Mouse (Mus musculus) heart, embryonic 14.5 days (tissue): ENCODE measurements at regions not wholly inside any gene's neighbourhood (a gene's known extent, or its start where the extent isn't known, plus 50 kb on each side); places are given as distances from the start of the nearest gene placed in this dataset.

Experiments
- ATAC-seq: fragments of 200-750 bp; cut with Nextera tagmentation; 2 replicates; pipeline ENCODE4 v1.8.0; 2017; ENCODE audit warnings: low read depth, moderate TSS enrichment; ENCODE audit not compliant: insufficient number of reproducible peaks, insufficient read depth, low FRiP score
- H3K27ac ChIP-seq, 2 experiments: fragments of 200-500 bp in 1 of 2; fragments of 300-500 bp in 1 of 2; sonication (generic) in 1 of 2; replicated peaks in 1 of 2; 2 replicates each; pipeline ENCODE4 v1.5.1; 2012 to 2014; ENCODE audit warnings: low read depth in 2 of 2, low read length in 2 of 2, control low read depth in 1 of 2, mild to moderate bottlenecking in 1 of 2, mixed read lengths in 1 of 2; ENCODE audit not compliant: control insufficient read depth in 1 of 2, insufficient read depth in 1 of 2
- H3K27me3 ChIP-seq: fragments of 300-500 bp; sonication (generic); 2 replicates; pipeline ENCODE4 v1.6.1; 2014; ENCODE audit warnings: mild to moderate bottlenecking, low read length, control low read depth; ENCODE audit not compliant: control insufficient read depth, insufficient read depth
- H3K36me3 ChIP-seq: fragments of 300-500 bp; sonication (generic); 2 replicates; pipeline ENCODE4 v1.6.1; 2014; ENCODE audit warnings: mild to moderate bottlenecking, control low read depth, low read length, mixed read lengths; ENCODE audit not compliant: control insufficient read depth, insufficient read depth
- H3K4me1 ChIP-seq, 2 experiments: fragments of 200-500 bp in 1 of 2; fragments of 300-500 bp in 1 of 2; sonication (generic) in 1 of 2; 2 replicates each; pipeline ENCODE4 v1.6.1; 2012 to 2014; ENCODE audit warnings: low read length in 2 of 2, control low read depth in 1 of 2, mixed read lengths in 1 of 2; ENCODE audit not compliant: control insufficient read depth in 2 of 2, insufficient read depth in 2 of 2
- H3K4me2 ChIP-seq: fragments of 300-500 bp; sonication (generic); 2 replicates; pipeline ENCODE4 v1.6.1; 2014; ENCODE audit warnings: mild to moderate bottlenecking, low read length
- H3K4me3 ChIP-seq, 2 experiments: fragments of 200-500 bp in 1 of 2; fragments of 300-500 bp in 1 of 2; sonication (generic) in 1 of 2; 2 replicates each; pipeline ENCODE4 v1.5.1; 2012 to 2014; ENCODE audit warnings: low read length in 2 of 2, mild to moderate bottlenecking in 2 of 2, control low read depth in 1 of 2, low read depth in 1 of 2, moderate library complexity in 1 of 2; ENCODE audit not compliant: control insufficient read depth in 1 of 2, insufficient read depth in 1 of 2
- H3K9ac ChIP-seq: fragments of 300-500 bp; sonication (generic); 2 replicates; pipeline ENCODE4 v1.6.1; 2014; ENCODE audit warnings: mild to moderate bottlenecking, low read length
- H3K9me3 ChIP-seq: fragments of 300-500 bp; sonication (generic); 2 replicates; pipeline ENCODE4 v1.6.1; 2016; ENCODE audit warnings: low read length, control low read depth; ENCODE audit not compliant: control insufficient read depth
- WGBS: fragments of 180-500 bp; shearing (Covaris S2); extraction: QIAGEN DNeasy Blood & Tissue Kit; methylation state at CpG from one replicate; pipeline ENCODE4 v1.1.7; 2014; 5-methylcytosine and 5-hydroxymethylcytosine counted together

- H3K9me3 ChIP-seq: no peaks in the 10 kb centered on the region
Measured at GRCm38 (mm10) chr11:82566092-82566491, 177.4 kb downstream of the Tmem132e start.

GRCm38 (mm10) chr11:82564181-82564580, 175.5 kb downstream of the Tmem132e start:
- 76% methylated on average over 10 of the region's 10 CpGs for WGBS
- H3K4me1 ChIP-seq: no peaks in the 10 kb centered on the region
- H3K36me3 ChIP-seq: no peaks in the 10 kb centered on the region
- ATAC-seq: no peak
- no peaks in the 10 kb centered on the region for H3K9me3 ChIP-seq
- H3K4me3 ChIP-seq: no peak overlapping the region
- no peak overlapping the region for H3K9ac ChIP-seq
- H3K27ac ChIP-seq: no peak overlapping the region
- no peak overlapping the region for H3K4me2 ChIP-seq
- H3K27me3 ChIP-seq: no peaks in the 10 kb centered on the region

More at GRCm38 (mm10) chr11:82566092-82566491, 177.4 kb downstream of the Tmem132e start:
- no peaks in the 10 kb centered on the region for H3K36me3 ChIP-seq
- no peaks in the 10 kb centered on the region for H3K4me1 ChIP-seq
- H3K27ac ChIP-seq: no peak overlapping the region
- ATAC-seq: no peak
- H3K27me3 ChIP-seq: no peaks in the 10 kb centered on the region
- WGBS: 56% methylated on average over 4 of the region's 4 CpGs
- no peak overlapping the region for H3K4me2 ChIP-seq
- no peak overlapping the region for H3K9ac ChIP-seq
- H3K4me3 ChIP-seq: no peak overlapping the region

- no peak for ATAC-seq
- 95% methylated on average over 3 of the region's 3 CpGs for WGBS
Measured at GRCm38 (mm10) chr11:82542028-82542427, 153.3 kb downstream of the Tmem132e start.

GRCm38 (mm10) chr11:82541376-82541775, 152.7 kb downstream of the Tmem132e start:
- H3K9ac ChIP-seq: no peak overlapping the region
- no peaks in the 10 kb centered on the region for H3K36me3 ChIP-seq
- no peaks in the 10 kb centered on the region for H3K9me3 ChIP-seq
- no peak overlapping the region for H3K4me3 ChIP-seq
- 80% methylated on average over 7 of the region's 7 CpGs for WGBS
- H3K4me2 ChIP-seq: no peak overlapping the region
- H3K4me1 ChIP-seq: no peaks in the 10 kb centered on the region
- ATAC-seq: no peak
- no peaks in the 10 kb centered on the region for H3K27me3 ChIP-seq
- H3K27ac ChIP-seq: no peak overlapping the region

More at GRCm38 (mm10) chr11:82542028-82542427, 153.3 kb downstream of the Tmem132e start:
- Histone ChIP-seq H3K36me3 (no peaks in the 10 kb centered on the region), H3K9me3 (no peaks in the 10 kb centered on the region), H3K4me3 (no peak overlapping the region), H3K27me3 (no peaks in the 10 kb centered on the region), H3K4me2 (no peak overlapping the region), H3K9ac (no peak overlapping the region), H3K27ac (no peak overlapping the region), H3K4me1 (no peaks in the 10 kb centered on the region)

- Histone ChIP-seq H3K4me1 (no peaks in the 10 kb centered on the region), H3K27ac (no peak overlapping the region), H3K36me3 (no peaks in the 10 kb centered on the region), H3K4me3 (no peak overlapping the region), H3K27me3 (no peaks in the 10 kb centered on the region), H3K4me2 (no peak overlapping the region), H3K9me3 (no peaks in the 10 kb centered on the region), H3K9ac (no peak overlapping the region)
- ATAC-seq: no peak
- 77% methylated on average over 3 of the region's 3 CpGs for WGBS
Measured at GRCm38 (mm10) chr11:82537931-82538330, 149.2 kb downstream of the Tmem132e start.

- no peaks in the 10 kb centered on the region for H3K36me3 ChIP-seq
- peaks cover 0 to 10% of the 10 kb centered on the region in 2 experiments; a peak in 3 of 4 replicates for H3K4me1 ChIP-seq
- H3K4me3 ChIP-seq: no peak overlapping the region
- H3K27ac ChIP-seq: no peak overlapping the region
- H3K4me2 ChIP-seq: peak overlapping the region; percentile 36; the same call in 1 of the 2 replicates
- WGBS: 41% methylated on average over 4 of the region's 4 CpGs
- no peak overlapping the region for H3K9ac ChIP-seq
- ATAC-seq: no peak
- peaks cover 20% of the 10 kb centered on the region for H3K27me3 ChIP-seq
- H3K9me3 ChIP-seq: no peaks in the 10 kb centered on the region
Measured at GRCm38 (mm10) chr11:82523200-82523802, 134.6 kb downstream of the Tmem132e start.

- no peak for ATAC-seq
- no peak overlapping the region for H3K4me3 ChIP-seq
- no peak overlapping the region for H3K9ac ChIP-seq
- no peak overlapping the region for H3K4me2 ChIP-seq
- peaks cover 0 to 10% of the 10 kb centered on the region in 2 experiments; a peak in 3 of 4 replicates for H3K4me1 ChIP-seq
- H3K27me3 ChIP-seq: peaks cover 20% of the 10 kb centered on the region
- no peaks in the 10 kb centered on the region for H3K36me3 ChIP-seq
- WGBS: 47% methylated on average over 9 of the region's 9 CpGs
- no peaks in the 10 kb centered on the region for H3K9me3 ChIP-seq
- no peak overlapping the region for H3K27ac ChIP-seq
Measured at GRCm38 (mm10) chr11:82521383-82521782, 132.7 kb downstream of the Tmem132e start.

GRCm38 (mm10) chr11:82518691-82519090, 130.0 kb downstream of the Tmem132e start:
- no peak overlapping the region for H3K4me3 ChIP-seq
- H3K9ac ChIP-seq: no peak overlapping the region
- 27% methylated on average over 6 of the region's 6 CpGs for WGBS
- no peaks in the 10 kb centered on the region for H3K9me3 ChIP-seq
- no peak overlapping the region for H3K4me2 ChIP-seq
- H3K27me3 ChIP-seq: peaks cover 20% of the 10 kb centered on the region
- H3K36me3 ChIP-seq: no peaks in the 10 kb centered on the region
- H3K27ac ChIP-seq: no peak overlapping the region
- no peak for ATAC-seq
- peaks cover 0 to 5% of the 10 kb centered on the region in 2 experiments; a peak in 2 of 4 replicates for H3K4me1 ChIP-seq
